Mouse (Mus musculus) heart, embryonic 14.5 days (tissue): ENCODE measurements around the gene Gna14. TPM values are rescaled to one million over a fixed set of nuclear protein-coding genes. Genes with fewer than 3 reads are reported as not detected.

Experiments
- ATAC-seq: fragments of 200-750 bp; cut with Nextera tagmentation; 2 replicates; pipeline ENCODE4 v1.8.0; 2017; ENCODE audit warnings: low read depth, moderate TSS enrichment; ENCODE audit not compliant: insufficient number of reproducible peaks, insufficient read depth, low FRiP score
- H3K27ac ChIP-seq, 2 experiments: fragments of 200-500 bp in 1 of 2; fragments of 300-500 bp in 1 of 2; sonication (generic) in 1 of 2; replicated peaks in 1 of 2; 2 replicates each; pipeline ENCODE4 v1.5.1; 2012 to 2014; ENCODE audit warnings: low read depth in 2 of 2, low read length in 2 of 2, control low read depth in 1 of 2, mild to moderate bottlenecking in 1 of 2, mixed read lengths in 1 of 2; ENCODE audit not compliant: control insufficient read depth in 1 of 2, insufficient read depth in 1 of 2
- H3K27me3 ChIP-seq: fragments of 300-500 bp; sonication (generic); 2 replicates; pipeline ENCODE4 v1.6.1; 2014; ENCODE audit warnings: mild to moderate bottlenecking, low read length, control low read depth; ENCODE audit not compliant: control insufficient read depth, insufficient read depth
- H3K36me3 ChIP-seq: fragments of 300-500 bp; sonication (generic); 2 replicates; pipeline ENCODE4 v1.6.1; 2014; ENCODE audit warnings: mild to moderate bottlenecking, control low read depth, low read length, mixed read lengths; ENCODE audit not compliant: control insufficient read depth, insufficient read depth
- H3K4me1 ChIP-seq, 2 experiments: fragments of 200-500 bp in 1 of 2; fragments of 300-500 bp in 1 of 2; sonication (generic) in 1 of 2; 2 replicates each; pipeline ENCODE4 v1.6.1; 2012 to 2014; ENCODE audit warnings: low read length in 2 of 2, control low read depth in 1 of 2, mixed read lengths in 1 of 2; ENCODE audit not compliant: control insufficient read depth in 2 of 2, insufficient read depth in 2 of 2
- H3K4me2 ChIP-seq: fragments of 300-500 bp; sonication (generic); 2 replicates; pipeline ENCODE4 v1.6.1; 2014; ENCODE audit warnings: mild to moderate bottlenecking, low read length
- H3K4me3 ChIP-seq, 2 experiments: fragments of 200-500 bp in 1 of 2; fragments of 300-500 bp in 1 of 2; sonication (generic) in 1 of 2; 2 replicates each; pipeline ENCODE4 v1.5.1; 2012 to 2014; ENCODE audit warnings: low read length in 2 of 2, mild to moderate bottlenecking in 2 of 2, control low read depth in 1 of 2, low read depth in 1 of 2, moderate library complexity in 1 of 2; ENCODE audit not compliant: control insufficient read depth in 1 of 2, insufficient read depth in 1 of 2
- H3K9ac ChIP-seq: fragments of 300-500 bp; sonication (generic); 2 replicates; pipeline ENCODE4 v1.6.1; 2014; ENCODE audit warnings: mild to moderate bottlenecking, low read length
- H3K9me3 ChIP-seq: fragments of 300-500 bp; sonication (generic); 2 replicates; pipeline ENCODE4 v1.6.1; 2016; ENCODE audit warnings: low read length, control low read depth; ENCODE audit not compliant: control insufficient read depth
- WGBS: fragments of 180-500 bp; shearing (Covaris S2); extraction: QIAGEN DNeasy Blood & Tissue Kit; methylation state at CpG from one replicate; pipeline ENCODE4 v1.1.7; 2014; 5-methylcytosine and 5-hydroxymethylcytosine counted together
- polyA plus RNA-seq: library from polyadenylated mRNA; unstranded; fragments of >200 nt; fragmentation: Nextera tagmentation; extraction: Ambion mirVana; gene quantifications from 2 replicates; pipeline ENCODE4 v1.2.1, GENCODE M21; 2014

Gene Gna14
- polyA plus RNA-seq, 1 experiment from 2014 or later: 0.78 TPM

DNA sequence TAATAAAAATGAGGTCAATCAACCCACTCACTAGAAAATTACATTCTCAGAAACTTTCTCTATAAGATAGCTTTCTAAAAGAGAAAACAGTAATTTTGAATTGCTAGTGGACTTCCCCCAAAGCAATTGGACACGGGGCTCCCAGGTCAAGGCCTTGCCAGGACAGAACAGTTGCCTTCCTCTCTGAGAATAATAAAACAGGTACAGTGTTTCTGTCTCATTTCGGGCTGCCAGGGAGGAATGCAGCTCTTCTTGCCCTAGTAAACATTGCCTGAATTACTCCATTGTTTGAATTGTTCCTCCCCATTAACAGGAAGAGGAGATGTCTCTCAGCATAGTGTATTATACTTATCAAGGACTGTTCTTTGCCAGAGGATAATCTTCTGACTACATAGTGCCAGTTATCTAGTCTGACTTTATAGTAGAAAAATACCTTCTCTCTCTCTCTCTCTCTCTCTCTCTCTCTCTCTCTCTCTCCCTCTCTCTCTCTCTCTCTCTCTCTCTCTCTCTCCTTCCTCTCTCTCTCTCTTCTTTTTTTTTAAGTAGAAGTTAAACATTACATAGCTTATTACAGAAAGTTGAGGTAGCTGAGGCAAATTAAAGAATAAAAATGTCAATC lies 33.3 kb downstream of the Gna14 start:
- 67% methylated on average over 2 of the region's 2 CpGs for WGBS
- H3K27ac ChIP-seq: no peak overlapping the region
- H3K4me2 ChIP-seq: no peak overlapping the region
- H3K9me3 ChIP-seq: peaks cover 4% of the 10 kb centered on the region; the same call in 1 of the 2 replicates
- H3K4me3 ChIP-seq: no peak overlapping the region
- no peak overlapping the region for H3K9ac ChIP-seq
- H3K36me3 ChIP-seq: no peaks in the 10 kb centered on the region
- H3K4me1 ChIP-seq: no peaks in the 10 kb centered on the region
- H3K27me3 ChIP-seq: no peaks in the 10 kb centered on the region
- ATAC-seq: no peak

DNA sequence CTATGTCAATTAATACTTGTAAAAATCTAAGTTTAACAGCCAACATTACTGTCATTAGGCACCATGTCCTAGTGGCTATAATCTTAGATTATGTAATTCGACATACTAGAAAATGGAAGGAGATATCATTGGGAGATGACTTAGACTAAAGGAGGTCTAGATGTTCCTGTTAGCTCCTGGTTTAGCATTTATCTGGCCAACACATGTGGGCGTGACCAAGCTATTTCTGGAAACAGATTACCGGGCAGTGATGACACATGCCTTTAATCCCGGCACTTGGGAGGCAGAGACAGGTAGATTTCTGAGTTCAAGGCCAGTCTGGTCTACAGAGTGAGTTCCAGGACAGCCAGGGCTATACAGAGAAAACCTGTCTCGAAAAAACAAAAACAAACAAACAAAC lies 37.1 kb downstream of the Gna14 start:
- H3K4me2 ChIP-seq: no peak overlapping the region
- H3K27ac ChIP-seq: no peak overlapping the region
- WGBS: 67% methylated on average over 5 of the region's 5 CpGs
- H3K4me3 ChIP-seq: no peak overlapping the region
- H3K9ac ChIP-seq: no peak overlapping the region
- peaks cover 5% of the 10 kb centered on the region; the same call in 1 of the 2 replicates for H3K9me3 ChIP-seq
- no peaks in the 10 kb centered on the region for H3K4me1 ChIP-seq
- H3K27me3 ChIP-seq: no peaks in the 10 kb centered on the region
- ATAC-seq: no peak
- no peaks in the 10 kb centered on the region for H3K36me3 ChIP-seq

DNA sequence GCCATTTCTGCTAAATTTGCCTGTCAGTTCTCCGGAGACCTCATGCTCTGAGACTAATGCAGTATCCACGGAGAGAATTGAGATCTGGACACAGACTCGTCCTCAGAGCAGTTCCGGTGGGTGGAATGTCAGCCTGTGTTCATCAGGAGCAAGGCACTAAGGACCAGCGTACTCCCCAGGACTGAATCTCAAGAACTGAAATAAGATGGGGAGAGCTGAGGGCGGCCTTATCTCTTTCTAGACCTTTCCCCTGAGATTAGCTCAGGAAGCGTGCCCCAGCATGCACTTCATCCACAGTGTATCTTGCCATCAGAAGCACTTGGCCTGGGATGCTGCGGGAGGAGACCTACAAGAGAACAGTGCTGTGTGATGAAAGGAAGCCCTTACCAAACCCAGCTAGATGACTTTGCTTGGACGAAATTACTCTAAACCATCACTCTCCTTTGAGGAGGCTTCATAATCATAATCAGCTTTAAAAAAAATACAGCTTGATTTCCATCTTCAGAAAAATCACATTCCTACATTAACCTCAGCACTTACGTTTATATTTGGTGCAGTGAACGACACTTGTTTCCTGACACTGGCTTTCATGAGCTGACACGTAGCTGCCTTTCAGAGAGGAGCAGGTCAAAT lies 41.9 kb downstream of the Gna14 start:
- H3K9me3 ChIP-seq: peaks cover 5% of the 10 kb centered on the region; the same call in 1 of the 2 replicates
- no peak overlapping the region for H3K9ac ChIP-seq
- no peaks in the 10 kb centered on the region for H3K36me3 ChIP-seq
- no peak overlapping the region for H3K27ac ChIP-seq
- WGBS: 46% methylated on average over 12 of the region's 12 CpGs
- no peak overlapping the region for H3K4me2 ChIP-seq
- ATAC-seq: no peak
- no peak overlapping the region for H3K4me3 ChIP-seq
- no peaks in the 10 kb centered on the region for H3K27me3 ChIP-seq
- no peaks in the 10 kb centered on the region for H3K4me1 ChIP-seq

DNA sequence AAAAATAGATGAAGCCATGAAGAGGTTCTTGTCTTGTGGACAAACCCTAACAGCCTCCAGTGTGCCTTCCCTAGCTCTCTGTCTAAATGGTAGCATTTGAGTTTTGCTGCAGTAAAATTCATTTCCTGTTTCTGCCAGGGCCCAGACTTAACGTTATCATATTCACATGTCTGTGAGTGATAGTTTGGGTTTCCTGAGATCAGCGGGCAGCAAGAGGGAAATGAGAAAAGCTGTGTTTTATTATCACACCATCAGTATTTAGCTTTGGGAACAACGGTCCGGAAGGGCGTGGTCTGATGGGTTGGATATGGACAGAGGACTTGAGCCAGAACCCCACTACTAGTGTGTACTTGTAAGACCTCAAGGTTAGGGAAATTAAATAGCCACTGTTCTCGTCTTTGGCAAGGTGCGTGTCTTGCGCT lies 42.6 kb downstream of the Gna14 start:
- H3K36me3 ChIP-seq: no peaks in the 10 kb centered on the region
- no peak overlapping the region for H3K27ac ChIP-seq
- H3K4me2 ChIP-seq: no peak overlapping the region
- peaks cover 5% of the 10 kb centered on the region; the same call in 1 of the 2 replicates for H3K9me3 ChIP-seq
- H3K4me3 ChIP-seq: no peak overlapping the region
- no peaks in the 10 kb centered on the region for H3K4me1 ChIP-seq
- WGBS: 70% methylated on average over 8 of the region's 8 CpGs
- no peaks in the 10 kb centered on the region for H3K27me3 ChIP-seq
- no peak overlapping the region for H3K9ac ChIP-seq
- no peak for ATAC-seq

DNA sequence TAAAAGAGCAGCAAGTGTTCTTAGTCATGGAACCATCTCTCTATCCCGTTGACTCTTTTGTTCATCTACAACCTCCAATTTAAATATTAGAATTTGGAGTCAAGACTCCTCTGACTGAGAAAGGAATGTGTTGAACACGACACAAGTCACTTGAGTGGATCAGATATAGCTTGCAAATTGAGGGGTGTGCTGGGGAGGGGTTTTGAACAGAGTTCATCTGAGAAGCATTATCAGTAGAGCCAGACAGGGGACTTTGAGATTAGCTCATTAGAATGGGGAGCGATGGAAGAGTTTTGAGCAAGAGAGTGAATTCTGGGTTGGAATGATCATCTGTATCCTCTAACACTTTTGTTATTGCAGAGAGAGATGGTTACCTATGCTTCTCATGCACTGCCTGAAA lies 46.5 kb downstream of the Gna14 start:
- WGBS: 61% methylated on average over 3 of the region's 3 CpGs
- no peak overlapping the region for H3K9ac ChIP-seq
- no peaks in the 10 kb centered on the region for H3K36me3 ChIP-seq
- no peak overlapping the region for H3K27ac ChIP-seq
- H3K4me2 ChIP-seq: no peak overlapping the region
- H3K4me1 ChIP-seq: no peaks in the 10 kb centered on the region
- no peaks in the 10 kb centered on the region for H3K9me3 ChIP-seq
- H3K27me3 ChIP-seq: no peaks in the 10 kb centered on the region
- H3K4me3 ChIP-seq: no peak overlapping the region
- ATAC-seq: no peak

DNA sequence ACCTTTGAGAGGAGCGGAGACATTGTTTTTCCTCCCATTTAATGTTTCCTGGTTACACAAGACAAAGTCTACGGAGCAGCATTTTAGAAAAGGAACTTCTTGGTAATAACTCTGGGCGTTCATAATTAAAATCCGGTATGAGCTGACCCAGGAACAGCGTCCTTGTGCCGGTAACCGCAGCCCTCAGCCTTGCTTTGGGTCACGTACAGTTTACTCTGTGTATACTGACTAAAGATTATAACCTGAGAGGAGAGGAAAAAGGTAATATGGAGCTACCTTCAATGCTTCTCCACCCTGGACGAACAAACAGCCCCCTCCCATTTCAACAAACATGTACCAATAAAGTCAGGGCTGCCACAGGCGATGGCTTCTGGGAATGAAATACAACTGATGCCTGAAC lies 48.7 kb downstream of the Gna14 start:
- no peak overlapping the region for H3K27ac ChIP-seq
- H3K9me3 ChIP-seq: no peaks in the 10 kb centered on the region
- H3K9ac ChIP-seq: no peak overlapping the region
- H3K4me3 ChIP-seq: no peak overlapping the region
- no peak overlapping the region for H3K4me2 ChIP-seq
- H3K36me3 ChIP-seq: no peaks in the 10 kb centered on the region
- ATAC-seq: no peak
- H3K4me1 ChIP-seq: no peaks in the 10 kb centered on the region
- H3K27me3 ChIP-seq: no peaks in the 10 kb centered on the region
- WGBS: 93% methylated on average over 10 of the region's 10 CpGs

DNA sequence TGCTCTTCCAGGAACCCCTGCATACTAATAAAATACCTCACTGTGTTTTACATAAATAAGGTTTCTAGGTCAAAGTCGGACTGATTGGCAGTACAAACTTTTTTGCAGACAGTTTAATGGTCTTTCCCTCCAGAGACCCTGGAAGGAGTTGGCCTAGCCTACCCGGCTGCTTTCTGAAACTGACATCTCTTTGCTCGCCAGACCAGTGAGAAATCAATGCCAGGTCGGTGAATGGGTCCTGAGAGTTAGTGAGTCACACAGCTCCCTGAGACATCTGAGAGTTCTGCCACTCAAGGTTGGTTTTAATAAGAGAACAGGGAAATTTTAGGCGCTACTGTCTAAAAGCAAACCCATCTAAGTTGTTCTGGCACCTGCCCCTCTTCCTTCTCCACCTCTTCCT lies 49.1 kb downstream of the Gna14 start:
- H3K4me1 ChIP-seq: no peaks in the 10 kb centered on the region
- no peak for ATAC-seq
- 69% methylated on average over 5 of the region's 5 CpGs for WGBS

DNA sequence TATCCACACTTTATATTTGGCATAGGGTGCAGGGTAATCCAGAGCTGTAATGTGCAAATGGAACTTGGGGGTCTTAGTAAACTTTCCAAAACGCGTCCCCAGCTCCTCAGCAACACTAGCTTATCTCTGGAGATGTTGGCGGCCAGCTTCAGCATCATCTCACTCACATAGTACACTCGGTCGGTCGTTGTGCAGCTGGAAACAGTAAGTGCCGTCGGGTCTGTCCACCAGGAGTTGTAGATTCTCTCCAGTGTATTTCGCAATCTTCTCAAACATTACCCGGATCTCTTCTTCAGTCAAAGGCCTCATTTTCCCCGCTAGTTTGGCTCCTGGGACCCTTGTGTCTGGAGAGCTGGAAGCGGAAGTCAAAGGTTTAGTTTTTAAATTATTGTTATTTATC lies 55.2 kb downstream of the Gna14 start:
- no peaks in the 10 kb centered on the region for H3K36me3 ChIP-seq
- 62% methylated on average over 12 of the region's 12 CpGs for WGBS
- no peak for ATAC-seq
- no peak overlapping the region for H3K4me3 ChIP-seq
- no peaks in the 10 kb centered on the region for H3K9me3 ChIP-seq
- no peaks in the 10 kb centered on the region for H3K4me1 ChIP-seq
- no peak overlapping the region for H3K9ac ChIP-seq
- H3K4me2 ChIP-seq: no peak overlapping the region
- no peaks in the 10 kb centered on the region for H3K27me3 ChIP-seq
- no peak overlapping the region for H3K27ac ChIP-seq

More for the DNA sequence above, 49.1 kb downstream of the Gna14 start:
- Histone ChIP-seq H3K36me3 (no peaks in the 10 kb centered on the region), H3K27me3 (no peaks in the 10 kb centered on the region), H3K27ac (no peak overlapping the region), H3K9me3 (no peaks in the 10 kb centered on the region), H3K4me3 (no peak overlapping the region), H3K4me2 (no peak overlapping the region), H3K9ac (no peak overlapping the region)
